Mouse (Mus musculus): ENCODE measurements around the gene Trpv3.

GRCm38 (mm10) chr11:73242777-73243176, 24.4 kb upstream of the Trpv3 start:
- TF ChIP-seq CTCF (conservative IDR thresholded peaks at IDR 0.05; ENCODE audit: low read length) (no peak), NANOG (IDR thresholded peaks at IDR 0.05; ENCODE audit: borderline replicate concordance, low read length) (no peak), POU5F1 (IDR thresholded peaks at IDR 0.05; ENCODE audit: borderline replicate concordance, low read length) (no peak)

Data from E14TG2a.4 (cell line).